21 mouse cellular contexts compared by ENCODE assay signal in genomic region chr9:110887388-110888303, GRCm38 (mm10). TPM values are rescaled to one million over a fixed set of nuclear protein-coding genes. Genes with fewer than 3 reads are reported as not detected.
DNase-seq lines count a peak whose midpoint lies in the region; ATAC-seq and TF ChIP-seq lines count a peak whose summit lies in the region.
"Had no signal": no experiment of that assay in that cellular context is flagged by ENCODE, and none has a peak within 500 bp of the region (broad histone marks: within the 10 kb centered on the region; RNA-seq: fewer than 3 reads in every experiment).

No protein-coding gene starts in this region.

- no peaks in the 10 kb centered on the region for H3K27me3 ChIP-seq in kidney, postnatal 0 days (ENCODE audit: insufficient read depth, low read length)
- no peaks in the 10 kb centered on the region for H3K27me3 ChIP-seq in kidney, embryonic 15.5 days
- H3K27me3 ChIP-seq in megakaryocyte, embryonic 14.5 days (replicated peaks) = peaks cover 25% of the 10 kb centered on the region
- no peaks in the 10 kb centered on the region for H3K27me3 ChIP-seq in kidney, adult 2 months (replicated peaks; ENCODE audit: control insufficient read depth, insufficient read depth, low read length)
- H3K27me3 ChIP-seq: embryonic facial prominence, embryonic 12.5 days; stomach, embryonic 15.5 days had no signal

- H3K9me3 ChIP-seq in kidney, postnatal 0 days (replicated peaks; ENCODE audit: low read length) = no peaks in the 10 kb centered on the region
- H3K9me3 ChIP-seq in kidney, embryonic 15.5 days (replicated peaks) = no peaks in the 10 kb centered on the region
- H3K9me3 ChIP-seq in megakaryocyte, embryonic 14.5 days = no peaks in the 10 kb centered on the region
- H3K9me3 ChIP-seq: embryonic facial prominence, embryonic 12.5 days; stomach, embryonic 15.5 days had no signal

- TF ChIP-seq CTCF in kidney, postnatal 0 days (IDR thresholded peaks at IDR 0.05; ENCODE audit: low read depth) = no peak
- no peak for TF ChIP-seq CTCF in kidney, adult 2 months (conservative IDR thresholded peaks at IDR 0.05; ENCODE audit: insufficient read depth, insufficient read length, low read depth, low read length)

- no peak overlapping the region for H3K4me3 ChIP-seq in kidney, postnatal 0 days (replicated peaks; ENCODE audit: low read depth, low read length)
- no peak overlapping the region for H3K4me3 ChIP-seq in kidney, embryonic 15.5 days (replicated peaks)
- H3K4me3 ChIP-seq in megakaryocyte, embryonic 14.5 days (replicated peaks) = peak overlapping the region; percentile 59
- H3K4me3 ChIP-seq in kidney, adult 2 months (ENCODE audit: insufficient read depth, low read depth, low read length) = no peak overlapping the region
- H3K4me3 ChIP-seq: embryonic facial prominence, embryonic 12.5 days; stomach, embryonic 15.5 days had no signal

- no peak for ATAC-seq in kidney, postnatal 0 days (replicated peaks; ENCODE audit: low FRiP score, low read depth)
- no peak for ATAC-seq in kidney, embryonic 15.5 days (replicated peaks; ENCODE audit: low FRiP score)
- ATAC-seq: midbrain, embryonic 16.5 days had no signal

- no peak overlapping the region for H3K27ac ChIP-seq in kidney, postnatal 0 days
- H3K27ac ChIP-seq in kidney, embryonic 15.5 days = no peak overlapping the region
- no peak overlapping the region for H3K27ac ChIP-seq in kidney, adult 2 months (ENCODE audit: insufficient read depth, low read depth, low read length)
- H3K27ac ChIP-seq: embryonic facial prominence, embryonic 12.5 days; stomach, embryonic 15.5 days had no signal

- H3K9ac ChIP-seq in kidney, postnatal 0 days (ENCODE audit: low read depth, low read length) = no peak overlapping the region
- H3K9ac ChIP-seq in kidney, embryonic 15.5 days = no peak overlapping the region
- H3K9ac ChIP-seq: embryonic facial prominence, embryonic 12.5 days; stomach, embryonic 15.5 days had no signal

- TF ChIP-seq POLR2A in kidney, adult 2 months (IDR thresholded peaks at IDR 0.05; ENCODE audit: low read depth, low read length) = no peak

- H3K4me1 ChIP-seq in kidney, postnatal 0 days (replicated peaks; ENCODE audit: insufficient read depth, low read length) = no peaks in the 10 kb centered on the region; the same call in 1 of the 2 replicates
- peaks cover 32% of the 10 kb centered on the region for H3K4me1 ChIP-seq in kidney, embryonic 15.5 days
- peaks cover 72% of the 10 kb centered on the region for H3K4me1 ChIP-seq in megakaryocyte, embryonic 14.5 days
- H3K4me1 ChIP-seq in kidney, adult 2 months (ENCODE audit: control insufficient read depth, insufficient read depth, low read length) = peaks cover 7% of the 10 kb centered on the region; the same call in 1 of the 2 replicates
- H3K4me1 ChIP-seq: embryonic facial prominence, embryonic 12.5 days had no signal

- peak; percentile 15 for DNase-seq in kidney, postnatal 0 days (ENCODE audit: low spot score)
- peak; percentile 62 for DNase-seq in T-cell, adult 2 months (ENCODE audit: low spot score)
- DNase-seq in thymus, postnatal 36 days = peak; percentile 69 to 85
- DNase-seq in kidney, adult 2 months = no peak
- no peak for DNase-seq in lung, postnatal 4 days
- DNase-seq in layer of hippocampus, adult 9-10 months (ENCODE audit: low spot score) = no peak
- DNase-seq: adrenal gland, postnatal 25 days; gastrocnemius, postnatal 25 days; heart, postnatal 36 days; liver; lung, adult 18-20 months; retina, postnatal 1 day had no signal

- H3K36me3 ChIP-seq in kidney, postnatal 0 days (ENCODE audit: insufficient read depth, low read length) = 0 out of 2 replicates have a peak, but pooled peaks cover 3% of the 10 kb centered on the region
- no peaks in the 10 kb centered on the region for H3K36me3 ChIP-seq in kidney, embryonic 15.5 days
- H3K36me3 ChIP-seq in megakaryocyte, embryonic 14.5 days (replicated peaks; ENCODE audit: low read length) = peaks cover 83% of the 10 kb centered on the region
- no peaks in the 10 kb centered on the region for H3K36me3 ChIP-seq in kidney, adult 2 months (ENCODE audit: control insufficient read depth, insufficient read depth, low read length)
- H3K36me3 ChIP-seq: embryonic facial prominence, embryonic 12.5 days; stomach, embryonic 15.5 days had no signal

- H3K4me2 ChIP-seq in kidney, postnatal 0 days (ENCODE audit: low read length) = no peak overlapping the region
- H3K4me2 ChIP-seq in kidney, embryonic 15.5 days = no peak overlapping the region
- H3K4me2 ChIP-seq: embryonic facial prominence, embryonic 12.5 days; heart, embryonic 11.5 days; stomach, embryonic 15.5 days had no signal

- 63% methylated on average over 9 of the region's 9 CpGs for WGBS in kidney, postnatal 0 days
- 66% methylated on average over 9 of the region's 9 CpGs for WGBS in kidney, embryonic 15.5 days
- 69% methylated on average over 9 of the region's 9 CpGs for WGBS in kidney, adult 2 months

RNA-seq across cellular contexts. Expression of gene Tmie, which starts 7.7 kb away (rescaled TPM):
- 2.3 and 2.9 TPM in 2 replicates for polyA plus RNA-seq in kidney, postnatal 0 days (2015; fragmentation: Nextera tagmentation; extraction: Ambion mirVana)
- polyA plus RNA-seq in kidney, embryonic 15.5 days (2015; fragmentation: Nextera tagmentation; extraction: Ambion mirVana) = 1.3 and 1.8 TPM in 2 replicates
- 2.2 and 4.5 TPM in 2 replicates for polyA plus RNA-seq in megakaryocyte, embryonic 14.5 days (2012; ENCODE audit: insufficient read depth, low replicate concordance)
- 7.9 and 9.5 TPM in 2 replicates for polyA plus RNA-seq in kidney, adult 2 months (2012; rRNA removed)
- polyA plus RNA-seq: heart, embryonic 11.5 days had no signal

RNA-seq across cellular contexts. Expression of gene Als2cl, which starts 8.0 kb away (rescaled TPM):
- polyA plus RNA-seq in kidney, postnatal 0 days (2015; fragmentation: Nextera tagmentation; extraction: Ambion mirVana) = 4.1 and 5.3 TPM in 2 replicates
- 4.1 and 5.3 TPM in 2 replicates for polyA plus RNA-seq in kidney, embryonic 15.5 days (2015; fragmentation: Nextera tagmentation; extraction: Ambion mirVana)
- 2.1 and 6.7 TPM in 2 replicates for polyA plus RNA-seq in megakaryocyte, embryonic 14.5 days (2012; ENCODE audit: insufficient read depth, low replicate concordance)
- polyA plus RNA-seq in kidney, adult 2 months (2012; rRNA removed) = 32.3 and 40.8 TPM in 2 replicates

RNA-seq across cellular contexts. Expression of gene Fam240a, which starts 29.0 kb away (rescaled TPM):
- not detected in 2 replicates for polyA plus RNA-seq in kidney, postnatal 0 days (2015; fragmentation: Nextera tagmentation; extraction: Ambion mirVana)
- not detected in 2 replicates for polyA plus RNA-seq in kidney, embryonic 15.5 days (2015; fragmentation: Nextera tagmentation; extraction: Ambion mirVana)
- polyA plus RNA-seq in megakaryocyte, embryonic 14.5 days (2012; ENCODE audit: insufficient read depth, low replicate concordance) = not detected in 2 replicates
- polyA plus RNA-seq in kidney, adult 2 months (2012; rRNA removed) = not detected in 2 replicates
- polyA plus RNA-seq: embryonic facial prominence, embryonic 12.5 days; frontal cortex, adult 2 months; heart, embryonic 11.5 days; kidney, embryonic 14.5 days; midbrain, embryonic 16.5 days; neural tube, embryonic 14.5 days; stomach, embryonic 15.5 days had no signal

RNA-seq across cellular contexts. Expression of gene Prss50, which starts 29.9 kb away (rescaled TPM):
- polyA plus RNA-seq in kidney, postnatal 0 days (2015; fragmentation: Nextera tagmentation; extraction: Ambion mirVana) = 0.27 and 0.33 TPM in 2 replicates
- polyA plus RNA-seq in kidney, embryonic 15.5 days (2015; fragmentation: Nextera tagmentation; extraction: Ambion mirVana) = 0.40 and 0.90 TPM in 2 replicates
- polyA plus RNA-seq in megakaryocyte, embryonic 14.5 days (2012; ENCODE audit: insufficient read depth, low replicate concordance) = 0.70 TPM in 1 of 2 replicates, not detected in the other
- not detected in 2 replicates for polyA plus RNA-seq in kidney, adult 2 months (2012; rRNA removed)

RNA-seq across cellular contexts. Expression of gene Prss46, which starts 43.3 kb away (rescaled TPM):
- polyA plus RNA-seq in kidney, postnatal 0 days (2015; fragmentation: Nextera tagmentation; extraction: Ambion mirVana) = not detected in 2 replicates
- 0.13 TPM in 1 of 2 replicates, not detected in the other for polyA plus RNA-seq in kidney, embryonic 15.5 days (2015; fragmentation: Nextera tagmentation; extraction: Ambion mirVana)
- polyA plus RNA-seq in megakaryocyte, embryonic 14.5 days (2012; ENCODE audit: insufficient read depth, low replicate concordance) = not detected in 2 replicates
- polyA plus RNA-seq in kidney, adult 2 months (2012; rRNA removed) = not detected in 2 replicates
- polyA plus RNA-seq: embryonic facial prominence, embryonic 12.5 days; frontal cortex, adult 2 months; heart, embryonic 11.5 days; kidney, embryonic 14.5 days; midbrain, embryonic 16.5 days; neural tube, embryonic 14.5 days; stomach, embryonic 15.5 days had no signal

Comparison
In these comparisons a context has a peak if more than half of its experiments do, and no peak if none do; other contexts are left out.
1. DNase-seq: peak in kidney, postnatal 0 days (single experiment), T-cell, adult 2 months (single experiment) and thymus, postnatal 36 days (2 of 2); none in kidney, adult 2 months (single experiment), lung, postnatal 4 days (0 of 2) and layer of hippocampus, adult 9-10 months (single experiment).